Mouse (Mus musculus) small intestine, adult 2 months (tissue): Measurements from ENCODE around the gene Pgd.

ENCODE experiments used
- CTCF ChIP-seq: fragments of 200-500 bp; IDR thresholded peaks from 2 replicates; pipeline ENCODE4 v1.5.1; 2012; ENCODE audit warnings: low read depth, mild to moderate bottlenecking, control low read depth, inconsistent platforms, low read length, moderate library complexity, mixed read lengths; ENCODE audit not compliant: insufficient replicate concordance, insufficient read length; ENCODE audit errors: extremely low read depth
- POLR2A ChIP-seq: fragments of 200-500 bp; IDR thresholded peaks from 2 replicates; pipeline ENCODE4 v1.6.1; 2012; ENCODE audit warnings: low read depth, mild to moderate bottlenecking, control low read depth, inconsistent platforms, low read length, moderate library complexity

DNA sequence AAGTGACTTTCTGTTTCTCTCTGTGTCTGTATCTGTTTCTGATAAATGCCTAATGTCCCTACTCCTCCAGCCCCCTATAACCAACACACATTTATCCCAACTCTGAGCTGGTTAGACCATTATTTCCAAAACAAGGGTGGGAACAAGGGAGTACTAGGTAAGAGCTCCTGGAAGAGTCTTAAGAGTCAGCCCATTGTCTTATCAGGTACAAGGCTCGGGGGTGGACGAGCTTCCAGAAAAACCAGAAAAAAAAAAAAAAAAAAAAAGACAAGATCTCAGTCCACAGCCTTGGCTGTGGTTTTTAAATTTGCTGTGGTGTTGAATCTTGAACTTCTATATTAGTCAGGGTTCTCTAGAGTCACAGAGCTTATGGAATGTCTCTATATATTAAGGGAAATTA is 1.4 kb upstream of the Pgd start:
- no peak for TF ChIP-seq CTCF
- no peak for TF ChIP-seq POLR2A
